Mouse (Mus musculus) heart, embryonic 12.5 days (tissue): ENCODE results near the gene Tmprss9. TPM values are rescaled to one million over a fixed set of nuclear protein-coding genes. Genes with fewer than 3 reads are reported as not detected.

Experiments
- ATAC-seq: fragments of 200-750 bp; cut with Nextera tagmentation; 2 replicates; pipeline ENCODE4 v1.8.0; 2017; ENCODE audit warnings: moderate TSS enrichment, moderate library complexity; ENCODE audit not compliant: insufficient number of reproducible peaks, low FRiP score
- H3K27ac ChIP-seq: fragments of 300-500 bp; sonication (generic); 2 replicates; pipeline ENCODE4 v1.5.1; 2016; ENCODE audit warnings: mild to moderate bottlenecking, moderate library complexity; ENCODE audit not compliant: poor library complexity, severe bottlenecking
- H3K27me3 ChIP-seq: fragments of 300-500 bp; sonication (generic); replicated peaks from 2 replicates; pipeline ENCODE4 v1.6.1; 2016; ENCODE audit warnings: mild to moderate bottlenecking, moderate library complexity
- H3K36me3 ChIP-seq: fragments of 300-500 bp; sonication (generic); 2 replicates; pipeline ENCODE4 v1.6.1; 2016; ENCODE audit warnings: mild to moderate bottlenecking, moderate library complexity
- H3K4me1 ChIP-seq: fragments of 300-500 bp; sonication (generic); replicated peaks from 2 replicates; pipeline ENCODE4 v1.6.1; 2016; ENCODE audit warnings: mild to moderate bottlenecking
- H3K4me2 ChIP-seq: fragments of 300-500 bp; sonication (generic); 2 replicates; pipeline ENCODE4 v1.6.1; 2016; ENCODE audit warnings: mild to moderate bottlenecking, moderate library complexity
- H3K4me3 ChIP-seq: fragments of 300-500 bp; sonication (generic); 2 replicates; pipeline ENCODE4 v1.5.1; 2016; ENCODE audit warnings: mild to moderate bottlenecking
- H3K9ac ChIP-seq: fragments of 300-500 bp; sonication (generic); 2 replicates; pipeline ENCODE4 v1.6.1; 2016; ENCODE audit warnings: mild to moderate bottlenecking, moderate library complexity
- H3K9me3 ChIP-seq: fragments of 300-500 bp; sonication (generic); replicated peaks from 2 replicates; pipeline ENCODE4 v1.6.1; 2016; ENCODE audit warnings: mild to moderate bottlenecking, moderate library complexity
- WGBS: fragments of 180-500 bp; shearing (Covaris S2); methylation state at CpG from one replicate; pipeline ENCODE4 v1.1.7; 2016; 5-methylcytosine and 5-hydroxymethylcytosine counted together
- polyA plus RNA-seq: library from polyadenylated mRNA; unstranded; fragments of >200 nt; fragmentation: Nextera tagmentation; extraction: Ambion mirVana; gene quantifications from 2 replicates; pipeline ENCODE4 v1.2.1, GENCODE M21; 2016

Tmprss9 gene
- polyA plus RNA-seq, 1 experiment from 2014 or later, result not detected

GRCm38 (mm10) chr10:80917779-80918434 lies 46.3 kb downstream of the Tmprss9 start, which contains the start of gene Lmnb2:
Lmnb2 (minus strand) TSS chr10:80918245.
- Histone ChIP-seq H3K27ac (peak within 1 kb of the TSS; percentile 50; the same call in 1 of the 2 replicates), H3K4me2 (peak within 1 kb of the TSS; percentile 98), H3K9me3 (no peaks in the 10 kb centered on the region), H3K27me3 (no peaks in the 10 kb centered on the region), H3K4me3 (peak within 1 kb of the TSS; percentile 96), H3K36me3 (peaks cover 24% of the 10 kb centered on the region), H3K9ac (peak within 1 kb of the TSS; percentile 92), H3K4me1 (peaks cover 44% of the 10 kb centered on the region)
- ATAC-seq, result 0 out of 2 replicates have a peak, but pooled peaks have one; percentile 20
- WGBS, result under 1% methylated on average over 61 of the region's 61 CpGs

GRCm38 (mm10) chr10:80921923-80922322 lies 50.3 kb downstream of the Tmprss9 start:
- WGBS, result 3% methylated on average over 16 of the region's 16 CpGs
- H3K4me1 ChIP-seq, result peaks cover 24% of the 10 kb centered on the region
- H3K27ac ChIP-seq, result no peak overlapping the region
- H3K9me3 ChIP-seq, result no peaks in the 10 kb centered on the region
- H3K4me3 ChIP-seq, result peak overlapping the region; percentile 43
- peak overlapping the region; percentile 72 for H3K4me2 ChIP-seq
- no peaks in the 10 kb centered on the region for H3K27me3 ChIP-seq
- peak; percentile 30; the same call in 1 of the 2 replicates for ATAC-seq
- H3K36me3 ChIP-seq, result no peaks in the 10 kb centered on the region
- peak overlapping the region; percentile 63 for H3K9ac ChIP-seq

- Histone ChIP-seq H3K9ac (no peak overlapping the region), H3K36me3 (no peaks in the 10 kb centered on the region), H3K27me3 (no peaks in the 10 kb centered on the region), H3K4me1 (peaks cover 26% of the 10 kb centered on the region), H3K4me3 (no peak overlapping the region), H3K27ac (no peak overlapping the region), H3K9me3 (no peaks in the 10 kb centered on the region), H3K4me2 (no peak overlapping the region)
- ATAC-seq, result no peak
- 41% methylated on average over 3 of the region's 3 CpGs for WGBS
Measured at GRCm38 (mm10) chr10:80925472-80925871, 53.8 kb downstream of the Tmprss9 start.

- Histone ChIP-seq H3K9me3 (no peaks in the 10 kb centered on the region), H3K27me3 (peaks cover 3% of the 10 kb centered on the region; the same call in 1 of the 2 replicates), H3K9ac (peak overlapping the region; percentile 82), H3K27ac (peak overlapping the region; percentile 95), H3K4me3 (peak overlapping the region; percentile 59), H3K4me2 (peak overlapping the region; percentile 96), H3K4me1 (peaks cover 36% of the 10 kb centered on the region), H3K36me3 (no peaks in the 10 kb centered on the region)
- ATAC-seq, result peak; percentile 37
- under 1% methylated on average over 45 of the region's 48 CpGs for WGBS
Measured at GRCm38 (mm10) chr10:80928586-80929298, 57.1 kb downstream of the Tmprss9 start.

GRCm38 (mm10) chr10:80929299-80930226 lies 57.9 kb downstream of the Tmprss9 start, which contains the start of gene Gadd45b:
Gadd45b (plus strand) TSS chr10:80930073.
- WGBS, result 0% methylated on average over 56 of the region's 56 CpGs
- peak; percentile 90 for ATAC-seq
- Histone ChIP-seq H3K27ac (peak within 1 kb of the TSS; percentile 95), H3K4me2 (peak within 1 kb of the TSS; percentile 96), H3K9me3 (no peaks in the 10 kb centered on the region), H3K36me3 (no peaks in the 10 kb centered on the region), H3K4me1 (peaks cover 44% of the 10 kb centered on the region), H3K27me3 (peaks cover 11% of the 10 kb centered on the region; the same call in 1 of the 2 replicates), H3K9ac (peak within 1 kb of the TSS; percentile 88), H3K4me3 (peak within 1 kb of the TSS; percentile 66)

- Histone ChIP-seq H3K27me3 (peaks cover 12% of the 10 kb centered on the region; the same call in 1 of the 2 replicates), H3K27ac (peak overlapping the region; percentile 67), H3K4me3 (peak overlapping the region; percentile 66), H3K4me2 (peak overlapping the region; percentile 93), H3K9ac (peak overlapping the region; percentile 88), H3K36me3 (no peaks in the 10 kb centered on the region), H3K9me3 (no peaks in the 10 kb centered on the region), H3K4me1 (peaks cover 52% of the 10 kb centered on the region)
- WGBS, result under 1% methylated on average over 45 of the region's 45 CpGs
- no peak for ATAC-seq
Measured at GRCm38 (mm10) chr10:80930361-80931152, 58.9 kb downstream of the Tmprss9 start.

GRCm38 (mm10) chr10:80931153-80931671 lies 59.6 kb downstream of the Tmprss9 start:
- 2% methylated on average over 14 of the region's 14 CpGs for WGBS
- H3K4me2 ChIP-seq, result peak overlapping the region; percentile 93
- peak overlapping the region; percentile 88 for H3K9ac ChIP-seq
- no peak for ATAC-seq
- peak overlapping the region; percentile 66 for H3K4me3 ChIP-seq
- H3K27me3 ChIP-seq, result peaks cover 12% of the 10 kb centered on the region; the same call in 1 of the 2 replicates
- H3K4me1 ChIP-seq, result peaks cover 58% of the 10 kb centered on the region
- no peaks in the 10 kb centered on the region for H3K36me3 ChIP-seq
- no peaks in the 10 kb centered on the region for H3K9me3 ChIP-seq
- H3K27ac ChIP-seq, result no peak overlapping the region

GRCm38 (mm10) chr10:80931695-80932094 lies 60.0 kb downstream of the Tmprss9 start:
- H3K27ac ChIP-seq, result no peak overlapping the region
- peak overlapping the region; percentile 88 for H3K9ac ChIP-seq
- WGBS, result 2% methylated on average over 26 of the region's 26 CpGs
- no peak for ATAC-seq
- peaks cover 63% of the 10 kb centered on the region for H3K4me1 ChIP-seq
- peak overlapping the region; percentile 66 for H3K4me3 ChIP-seq
- peak overlapping the region; percentile 93 for H3K4me2 ChIP-seq
- no peaks in the 10 kb centered on the region for H3K9me3 ChIP-seq
- peaks cover 12% of the 10 kb centered on the region; the same call in 1 of the 2 replicates for H3K27me3 ChIP-seq
- no peaks in the 10 kb centered on the region for H3K36me3 ChIP-seq

- H3K27ac ChIP-seq, result no peak overlapping the region
Measured at GRCm38 (mm10) chr10:80932206-80932605, 60.6 kb downstream of the Tmprss9 start.

More at GRCm38 (mm10) chr10:80932206-80932605, 60.6 kb downstream of the Tmprss9 start:
- no peak for ATAC-seq
- Histone ChIP-seq H3K36me3 (no peaks in the 10 kb centered on the region), H3K27me3 (peaks cover 12% of the 10 kb centered on the region; the same call in 1 of the 2 replicates), H3K4me1 (peaks cover 68% of the 10 kb centered on the region), H3K4me3 (peak overlapping the region; percentile 66), H3K9ac (peak overlapping the region; percentile 88), H3K4me2 (peak overlapping the region; percentile 93), H3K9me3 (no peaks in the 10 kb centered on the region)
- 1% methylated on average over 20 of the region's 20 CpGs for WGBS
